Mouse (Mus musculus): Measurements from ENCODE around the gene Rbm14. TPM values are rescaled to one million over a fixed set of nuclear protein-coding genes. Genes with fewer than 3 reads are reported as not detected.

Rbm14 gene
- 8.9 and 10.8 TPM in 2 replicates for polyA plus RNA-seq (2021; fragmentation: Nextera tagmentation)
- long read RNA-seq, experiment 1, transcript Rbm14-201 (3 exons, 3,165 nt), result major isoform, 14 of 17 reads
- long read RNA-seq, experiment 1, partial matches to known transcripts, result 2 of 17 reads
- long read RNA-seq, experiment 1, other reads (novel, unspliced or antisense), result 1 of 17 reads
- long read RNA-seq, experiment 2, transcript Rbm14-201 (3 exons, 3,165 nt), result major isoform, 54 of 62 reads
- long read RNA-seq, experiment 2, partial matches to known transcripts, result 6 of 62 reads
- long read RNA-seq, experiment 2, other reads (novel, unspliced or antisense), result 1 of 62 reads

GRCm38 (mm10) chr19:4811063-4811908 lies at the start of gene Rbm14, which contains the start of gene Gm21992:
Rbm14 (minus strand) TSS chr19:4811634.
Gm21992 (minus strand) TSS chr19:4811612.

GRCm38 (mm10) chr19:4854552-4855469 lies 43.4 kb upstream of the Rbm14 start, which contains the start of gene Ctsf:
Ctsf (plus strand) TSS chr19:4855130.

GRCm38 (mm10) chr19:4839149-4839548 lies 27.7 kb upstream of the Rbm14 start, which contains the start of the genes Ccs and Ccdc87:
Ccs (minus strand) TSS chr19:4839332.
Ccdc87 (plus strand) TSS chr19:4839366.

GRCm38 (mm10) chr19:4793831-4794422 lies 17.5 kb downstream of the Rbm14 start, which contains the start of gene Rbm4:
Rbm4 (minus strand) TSS chr19:4793901.

GRCm38 (mm10) chr19:4756193-4756911 lies 55.1 kb downstream of the Rbm14 start, which contains the start of gene Rbm4b:
Rbm4b (plus strand) TSS chr19:4756497.

Other genes starting within 250 kb of the Rbm14 start
- 1.8 and 2.0 TPM in 2 replicates for gene Lrfn4, start 196.0 kb downstream of the Rbm14 start, polyA plus RNA-seq (2021; fragmentation: Nextera tagmentation)
- gene Rce1, start 186.0 kb downstream of the Rbm14 start, polyA plus RNA-seq (2021; fragmentation: Nextera tagmentation), result 38.5 and 45.4 TPM in 2 replicates
- 2.7 and 3.9 TPM in 2 replicates for gene Gm960, start 113.0 kb downstream of the Rbm14 start, polyA plus RNA-seq (2021; fragmentation: Nextera tagmentation)
- gene Sptbn2, start 100.5 kb downstream of the Rbm14 start, polyA plus RNA-seq (2021; fragmentation: Nextera tagmentation), result 53.6 and 65.0 TPM in 2 replicates
- 25.3 and 27.5 TPM in 2 replicates for gene Rbm4b, start 55.1 kb downstream of the Rbm14 start, polyA plus RNA-seq (2021; fragmentation: Nextera tagmentation)
- gene Rbm4, start 17.7 kb downstream of the Rbm14 start, polyA plus RNA-seq (2021; fragmentation: Nextera tagmentation), result 25.9 and 31.1 TPM in 2 replicates
- 6.4 and 9.5 TPM in 2 replicates for gene Gm21992, start within 50 bp of the Rbm14 start, polyA plus RNA-seq (2021; fragmentation: Nextera tagmentation)
- 41.3 and 45.9 TPM in 2 replicates for gene Ccs, start 27.7 kb upstream of the Rbm14 start, polyA plus RNA-seq (2021; fragmentation: Nextera tagmentation)
- gene Ccdc87, start 27.7 kb upstream of the Rbm14 start, polyA plus RNA-seq (2021; fragmentation: Nextera tagmentation), result 1.6 and 1.7 TPM in 2 replicates
- gene Ctsf, start 43.5 kb upstream of the Rbm14 start, polyA plus RNA-seq (2021; fragmentation: Nextera tagmentation), result 112 TPM in 2 replicates
- gene Actn3, start 66.3 kb upstream of the Rbm14 start, polyA plus RNA-seq (2021; fragmentation: Nextera tagmentation), result 0.69 and 1.2 TPM in 2 replicates
- gene Zdhhc24, start 67.0 kb upstream of the Rbm14 start, polyA plus RNA-seq (2021; fragmentation: Nextera tagmentation), result 9.4 and 11.3 TPM in 2 replicates
- gene Bbs1, start 95.0 kb upstream of the Rbm14 start, polyA plus RNA-seq (2021; fragmentation: Nextera tagmentation), result 10.9 and 14.6 TPM in 2 replicates
- 20.4 and 22.2 TPM in 2 replicates for gene Dpp3, start 116.7 kb upstream of the Rbm14 start, polyA plus RNA-seq (2021; fragmentation: Nextera tagmentation)
- 7.8 and 8.6 TPM in 2 replicates for gene Peli3, start 131.5 kb upstream of the Rbm14 start, polyA plus RNA-seq (2021; fragmentation: Nextera tagmentation)
- 144 and 145 TPM in 2 replicates for gene Mrpl11, start 150.5 kb upstream of the Rbm14 start, polyA plus RNA-seq (2021; fragmentation: Nextera tagmentation)
- gene Npas4, start 178.7 kb upstream of the Rbm14 start, polyA plus RNA-seq (2021; fragmentation: Nextera tagmentation), result 5.2 and 8.9 TPM in 2 replicates
- 8.2 and 8.5 TPM in 2 replicates for gene Slc29a2, start 212.2 kb upstream of the Rbm14 start, polyA plus RNA-seq (2021; fragmentation: Nextera tagmentation)
- 149 and 162 TPM in 2 replicates for gene B4gat1, start 227.2 kb upstream of the Rbm14 start, polyA plus RNA-seq (2021; fragmentation: Nextera tagmentation)
- 2.2 and 2.6 TPM in 2 replicates for gene AC124502.3, start 227.3 kb upstream of the Rbm14 start, polyA plus RNA-seq (2021; fragmentation: Nextera tagmentation)
- 27.0 and 31.7 TPM in 2 replicates for gene Brms1, start 229.7 kb upstream of the Rbm14 start, polyA plus RNA-seq (2021; fragmentation: Nextera tagmentation)
- 21.3 TPM in 2 replicates for gene Rin1, start 238.8 kb upstream of the Rbm14 start, polyA plus RNA-seq (2021; fragmentation: Nextera tagmentation)

Measured in layer of hippocampus, adult 6 months (tissue).